Mouse (Mus musculus) myocyte (in vitro differentiated cells): ENCODE measurements around the gene Acaa1a.

ENCODE experiments used
- MYOG ChIP-seq, 3 experiments: IDR thresholded peaks; one replicate each; pipeline ENCODE4 v1.6.1; 2011; ENCODE audit warnings: control low read depth in 2 of 3, low read depth in 2 of 3, mild to moderate bottlenecking in 2 of 3; ENCODE audit not compliant: insufficient read length in 2 of 3, control insufficient read depth in 1 of 3, insufficient read depth in 1 of 3
- POLR2A ChIP-seq: IDR thresholded peaks from one replicate; pipeline ENCODE4 v1.6.1; 2011; ENCODE audit warnings: low read depth, mild to moderate bottlenecking, control low read depth, moderate library complexity; ENCODE audit not compliant: insufficient read length
- POLR2AphosphoS2 ChIP-seq: IDR thresholded peaks from one replicate; pipeline ENCODE4 v1.6.1; 2011; ENCODE audit warnings: low read depth, control low read depth; ENCODE audit not compliant: insufficient read length
- USF1 ChIP-seq: IDR thresholded peaks from one replicate; pipeline ENCODE4 v1.6.1; 2011; ENCODE audit warnings: low read depth, mild to moderate bottlenecking, control low read depth, moderate library complexity

DNA sequence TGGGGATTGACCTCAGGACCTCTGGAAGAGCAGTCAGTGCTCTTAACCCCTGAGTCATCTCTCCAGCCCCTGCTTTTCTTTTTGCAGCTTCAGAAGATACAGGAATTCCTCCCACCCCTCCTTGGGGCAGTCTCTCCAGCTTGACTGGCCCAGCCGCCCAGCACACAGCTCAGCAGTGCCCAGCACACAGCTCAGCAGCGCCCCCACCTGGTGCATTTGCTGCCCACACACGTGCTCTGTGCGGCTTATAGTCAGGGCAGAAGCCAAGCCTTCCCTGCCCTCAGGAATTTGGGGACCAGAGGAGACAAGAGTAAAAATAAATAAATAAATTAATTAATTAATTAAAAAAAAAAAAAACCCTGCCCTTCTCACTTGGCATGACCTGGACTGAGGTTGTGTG, 12.6 kb downstream of the Acaa1a start:
- TF ChIP-seq USF1 (no peak), POLR2A (no peak), POLR2AphosphoS2 (peak; percentile 45), MYOG (IDR thresholded peaks at IDR 0.05; ENCODE audit: control insufficient read depth in 1 of 3, insufficient read depth in 1 of 3, insufficient read length in 2 of 3, low read depth in 2 of 3) (peak in 2 of 3 experiments; percentile 27 to 39)
